Mouse (Mus musculus) liver, postnatal 0 days (tissue): ENCODE data around the gene Tmc8. TPM values are rescaled to one million over a fixed set of nuclear protein-coding genes. Genes with fewer than 3 reads are reported as not detected.

Source experiments
- ATAC-seq: fragments of 200-750 bp; cut with Nextera tagmentation; 2 replicates; pipeline ENCODE4 v1.8.0; 2017; ENCODE audit warnings: mild to moderate bottlenecking, moderate library complexity
- DNase-seq: peaks from one replicate; pipeline ENCODE4 v3.0.0-alpha.2; 2016
- H3K27ac ChIP-seq: fragments of 300-500 bp; sonication (generic); 2 replicates; pipeline ENCODE4 v1.5.1; 2014; ENCODE audit warnings: antibody characterized with exemption, moderate library complexity, mild to moderate bottlenecking, low read depth
- H3K27me3 ChIP-seq: fragments of 300-500 bp; sonication (generic); 2 replicates; pipeline ENCODE4 v1.6.1; 2014; ENCODE audit warnings: low read length, control low read depth, mixed read lengths; ENCODE audit not compliant: insufficient read depth
- H3K36me3 ChIP-seq: fragments of 300-500 bp; sonication (generic); replicated peaks from 2 replicates; pipeline ENCODE4 v1.6.1; 2014; ENCODE audit warnings: mild to moderate bottlenecking, control low read depth, low read length, moderate library complexity, mixed read lengths; ENCODE audit not compliant: insufficient read depth
- H3K4me1 ChIP-seq: fragments of 300-500 bp; sonication (generic); 2 replicates; pipeline ENCODE4 v1.6.1; 2014; ENCODE audit warnings: antibody characterized with exemption, mild to moderate bottlenecking, control low read depth; ENCODE audit not compliant: insufficient read depth
- H3K4me2 ChIP-seq: fragments of 300-500 bp; sonication (generic); 2 replicates; pipeline ENCODE4 v1.6.1; 2014; ENCODE audit warnings: low read depth, mild to moderate bottlenecking, low read length, moderate library complexity, mixed read lengths
- H3K4me3 ChIP-seq: fragments of 300-500 bp; sonication (generic); 2 replicates; pipeline ENCODE4 v1.5.1; 2014; ENCODE audit warnings: low read depth, low read length
- H3K9ac ChIP-seq: fragments of 300-500 bp; sonication (generic); replicated peaks from 2 replicates; pipeline ENCODE4 v1.6.1; 2014; ENCODE audit warnings: mild to moderate bottlenecking, moderate library complexity
- H3K9me3 ChIP-seq: fragments of 300-500 bp; sonication (generic); 2 replicates; pipeline ENCODE4 v1.6.1; 2016; ENCODE audit warnings: mild to moderate bottlenecking, control low read depth, low read length, mixed read lengths
- CTCF ChIP-seq: sonication (generic); IDR thresholded peaks from 2 replicates; pipeline ENCODE4 v1.5.1; 2016; ENCODE audit warnings: antibody characterized with exemption, low read depth
- EP300 ChIP-seq: IDR thresholded peaks from 2 replicates; pipeline ENCODE4 v1.6.1; 2016; ENCODE audit warnings: antibody characterized with exemption, low read depth, mild to moderate bottlenecking
- WGBS: fragments of 180-500 bp; shearing (Covaris S2); extraction: QIAGEN DNeasy Blood & Tissue Kit; methylation state at CpG from one replicate; pipeline ENCODE4 v1.1.7; 2014; ENCODE audit not compliant: insufficient replicate concordance; 5-methylcytosine and 5-hydroxymethylcytosine counted together
- polyA plus RNA-seq: library from polyadenylated mRNA; unstranded; fragments of >200 nt; fragmentation: Nextera tagmentation; extraction: Ambion mirVana; gene quantifications from 2 replicates; pipeline ENCODE4 v1.2.1, GENCODE M21; 2015

The Tmc8 gene
- polyA plus RNA-seq, 1 experiment from 2014 or later = 6.8 TPM

DNA sequence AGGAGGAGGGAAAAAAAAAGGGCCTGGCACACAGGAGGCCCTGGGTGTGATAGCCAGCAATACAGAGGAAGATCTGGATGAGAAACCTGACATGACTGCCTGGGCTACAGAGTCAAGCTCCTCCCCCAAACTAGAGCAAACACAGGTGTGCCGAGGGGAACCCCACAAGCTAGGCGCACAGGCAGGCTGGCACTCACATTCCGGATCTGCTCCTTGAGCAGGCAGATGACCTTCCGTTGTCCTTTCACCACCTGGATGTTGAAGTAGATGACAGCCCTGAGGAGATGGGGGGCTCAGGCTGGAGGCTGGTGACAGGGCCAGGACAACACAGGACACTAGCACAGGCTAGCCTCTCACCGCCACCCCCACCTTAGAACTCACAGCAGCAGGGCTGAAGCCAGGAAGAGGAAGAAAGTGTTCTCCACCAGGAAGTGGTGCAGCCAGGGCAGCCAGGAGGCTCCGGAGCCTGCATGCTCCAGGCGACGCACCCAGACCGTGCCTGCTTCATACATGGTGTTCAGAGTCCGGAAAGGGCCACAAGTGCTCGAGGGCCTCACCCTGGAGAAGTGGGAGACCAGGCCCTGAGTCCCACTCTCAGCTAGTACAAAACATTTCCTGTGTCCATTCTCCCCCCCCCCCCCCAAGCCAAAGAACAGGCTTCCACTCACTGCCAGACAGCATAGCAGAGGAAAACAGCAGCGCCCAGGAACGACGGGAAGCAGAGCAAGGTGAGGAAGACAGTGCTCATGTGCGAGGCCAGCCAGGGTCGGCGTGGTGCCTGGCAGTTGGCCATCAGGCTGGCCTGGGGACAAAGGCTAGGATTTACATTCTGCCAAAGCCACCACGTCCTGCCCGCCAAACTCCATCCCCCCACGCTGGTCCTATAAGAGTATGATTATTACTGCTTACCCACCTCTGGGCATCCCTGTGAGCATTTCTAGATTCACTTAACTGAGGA lies 12.9 kb upstream of the Tmc8 start:
- Histone ChIP-seq H3K27me3 (no peaks in the 10 kb centered on the region), H3K27ac (no peak overlapping the region), H3K9me3 (no peaks in the 10 kb centered on the region), H3K4me2 (no peak overlapping the region), H3K4me1 (no peaks in the 10 kb centered on the region), H3K4me3 (no peak overlapping the region), H3K36me3 (peaks cover 83% of the 10 kb centered on the region), H3K9ac (no peak overlapping the region)
- no peak for TF ChIP-seq EP300
- no peak for ATAC-seq
- 80% methylated on average over 20 of the region's 20 CpGs for WGBS
- no peak for DNase-seq

DNA sequence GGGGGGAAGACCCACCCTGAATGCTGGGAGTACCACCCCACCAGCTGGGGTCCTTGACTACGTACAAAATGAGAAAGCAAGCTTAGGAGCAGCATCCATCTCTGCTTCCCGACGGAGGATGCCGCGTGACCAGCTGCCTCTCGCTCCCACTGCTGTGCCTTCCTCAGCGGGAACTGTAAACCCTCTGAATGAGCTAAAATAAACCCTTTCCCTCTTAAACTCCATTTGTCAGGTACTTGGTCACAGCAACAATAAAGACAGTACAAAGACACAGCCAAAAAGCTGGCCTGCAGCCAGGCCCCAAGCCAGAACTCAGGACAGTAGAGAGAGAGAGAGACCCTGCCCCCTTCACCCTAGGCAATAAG lies 12.2 kb upstream of the Tmc8 start:
- Histone ChIP-seq H3K4me3 (no peak overlapping the region), H3K4me2 (no peak overlapping the region), H3K27ac (no peak overlapping the region), H3K4me1 (no peaks in the 10 kb centered on the region), H3K36me3 (peaks cover 82% of the 10 kb centered on the region), H3K9me3 (no peaks in the 10 kb centered on the region), H3K9ac (no peak overlapping the region), H3K27me3 (no peaks in the 10 kb centered on the region)
- DNase-seq (no peak), ATAC-seq (no peak)
- WGBS = 92% methylated on average over 7 of the region's 7 CpGs
- TF ChIP-seq EP300 = no peak
- no peak for TF ChIP-seq CTCF

DNA sequence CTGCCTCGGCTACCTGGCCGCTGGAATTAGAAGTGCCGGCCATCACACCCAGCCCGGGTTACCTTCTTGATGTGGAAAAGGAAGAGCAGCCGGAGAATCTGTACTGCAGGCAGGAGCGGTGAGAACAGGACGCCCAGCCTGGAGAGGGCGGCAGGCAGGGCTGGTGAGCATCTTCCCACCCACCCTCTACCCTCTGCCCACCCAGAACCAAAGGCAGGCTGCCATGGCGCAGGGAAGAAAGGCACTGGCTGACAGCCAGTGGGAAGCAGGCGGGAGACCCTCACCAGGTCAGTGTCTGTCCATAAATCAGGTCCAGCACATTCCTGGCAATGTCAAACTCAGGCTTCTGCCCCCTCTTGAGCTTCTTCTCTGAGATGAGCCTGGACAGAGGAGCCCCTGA lies 11.5 kb upstream of the Tmc8 start:
- peaks cover 83% of the 10 kb centered on the region for H3K36me3 ChIP-seq

DNA sequence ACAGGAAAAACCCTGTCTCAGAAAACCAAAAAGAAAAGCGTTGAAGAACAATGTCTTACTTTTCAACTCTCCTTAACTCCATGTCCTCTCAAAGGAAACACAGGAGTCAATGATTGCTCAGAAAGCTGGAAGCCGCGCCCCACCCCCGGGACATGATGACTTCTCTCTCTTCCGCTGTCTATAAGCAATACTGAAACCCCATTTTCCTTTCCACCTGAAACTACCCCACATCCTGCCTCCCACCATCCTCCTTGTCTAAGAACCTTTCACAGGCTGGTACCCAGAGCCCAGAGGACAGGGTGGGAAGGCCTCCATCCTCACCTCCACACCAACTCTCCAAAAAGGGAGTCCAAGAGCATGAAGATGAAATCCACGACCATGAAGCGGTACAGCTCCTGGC lies 9.5 kb upstream of the Tmc8 start:
- no peak overlapping the region for H3K9ac ChIP-seq
- H3K27me3 ChIP-seq = no peaks in the 10 kb centered on the region
- no peak for TF ChIP-seq CTCF
- no peak for TF ChIP-seq EP300
- WGBS = 89% methylated on average over 7 of the region's 7 CpGs
- H3K4me3 ChIP-seq = no peak overlapping the region
- peaks cover 5% of the 10 kb centered on the region for H3K4me1 ChIP-seq
- ATAC-seq = no peak
- no peak overlapping the region for H3K27ac ChIP-seq
- H3K36me3 ChIP-seq = peaks cover 84% of the 10 kb centered on the region
- H3K4me2 ChIP-seq = no peak overlapping the region
- DNase-seq = no peak
- H3K9me3 ChIP-seq = no peaks in the 10 kb centered on the region

More for the DNA sequence above, 11.5 kb upstream of the Tmc8 start:
- no peak overlapping the region for H3K27ac ChIP-seq
- no peaks in the 10 kb centered on the region for H3K27me3 ChIP-seq
- TF ChIP-seq EP300 = no peak
- TF ChIP-seq CTCF = no peak
- no peak overlapping the region for H3K4me2 ChIP-seq
- H3K9me3 ChIP-seq = no peaks in the 10 kb centered on the region
- H3K9ac ChIP-seq = no peak overlapping the region
- H3K4me1 ChIP-seq = no peaks in the 10 kb centered on the region
- DNase-seq = no peak
- WGBS = 95% methylated on average over 10 of the region's 10 CpGs
- ATAC-seq = no peak
- H3K4me3 ChIP-seq = no peak overlapping the region

DNA sequence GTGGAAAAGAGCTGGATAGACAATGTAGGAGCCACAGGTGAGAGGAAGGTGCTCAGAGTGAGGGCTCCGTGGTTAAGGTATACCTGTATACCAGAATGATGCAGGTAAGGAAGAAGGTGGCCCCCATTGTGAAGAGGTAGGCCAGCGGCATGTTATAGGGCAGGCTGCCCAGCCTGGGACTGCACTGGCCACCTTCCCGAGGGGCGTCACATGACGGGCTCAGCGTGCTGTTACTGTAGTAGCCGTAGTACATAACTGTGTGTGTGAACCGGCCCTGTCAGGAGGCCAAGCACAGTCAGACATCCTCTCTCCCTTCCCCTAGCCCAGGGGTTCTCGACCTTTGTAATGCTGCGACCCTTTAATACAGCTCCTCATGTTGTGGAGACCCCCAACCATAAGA lies 7.0 kb upstream of the Tmc8 start:
- no peak overlapping the region for H3K27ac ChIP-seq
- H3K9me3 ChIP-seq = no peaks in the 10 kb centered on the region
- H3K9ac ChIP-seq = no peak overlapping the region
- WGBS = 91% methylated on average over 10 of the region's 10 CpGs
- no peak overlapping the region for H3K4me2 ChIP-seq
- ATAC-seq (no peak), DNase-seq (no peak)
- peaks cover 23% of the 10 kb centered on the region for H3K4me1 ChIP-seq
- no peaks in the 10 kb centered on the region for H3K27me3 ChIP-seq
- TF ChIP-seq CTCF = no peak
- no peak for TF ChIP-seq EP300
- H3K4me3 ChIP-seq = no peak overlapping the region
- peaks cover 80% of the 10 kb centered on the region for H3K36me3 ChIP-seq

DNA sequence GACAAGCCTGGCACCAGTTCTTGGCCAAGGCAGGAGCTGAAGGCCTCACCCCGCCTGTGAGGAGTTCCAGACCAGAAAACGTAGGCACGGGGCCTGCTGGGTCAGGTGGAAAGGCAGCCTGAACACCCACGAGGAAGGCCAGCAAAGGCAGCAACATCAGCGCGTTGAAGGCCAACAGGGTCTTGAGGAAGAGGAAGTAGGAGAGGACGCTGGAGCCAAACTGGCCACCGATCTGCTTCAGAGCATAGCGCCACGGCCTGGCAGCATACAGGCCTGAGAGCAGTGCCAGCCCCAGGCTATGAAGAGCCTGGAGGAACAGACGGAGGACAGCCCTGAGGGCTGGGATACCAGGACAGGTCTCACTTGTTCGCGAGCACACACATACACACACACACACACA lies 6.3 kb upstream of the Tmc8 start:
- 72% methylated on average over 13 of the region's 13 CpGs for WGBS
- Histone ChIP-seq H3K4me3 (no peak overlapping the region), H3K9ac (no peak overlapping the region), H3K27me3 (no peaks in the 10 kb centered on the region), H3K4me2 (no peak overlapping the region), H3K36me3 (peaks cover 74% of the 10 kb centered on the region), H3K4me1 (peaks cover 23% of the 10 kb centered on the region), H3K9me3 (no peaks in the 10 kb centered on the region), H3K27ac (no peak overlapping the region)
- TF ChIP-seq EP300 = no peak
- peak; percentile 31; the same call in 1 of the 2 replicates for TF ChIP-seq CTCF
- DNase-seq = no peak
- ATAC-seq = no peak
